Mouse (Mus musculus) T-helper 1 cell (primary cell): ENCODE results near the gene Slc25a21.

Experiments
- in situ Hi-C: fragments of 300-600 bp; cut with MboI, MseI; formaldehyde crosslinking; loops from one replicate; pipeline ENCODE4 v1.15.1; 2025; ENCODE audit warnings: high pct_unique_total_duplicates

Slc25a21 gene

DNA sequence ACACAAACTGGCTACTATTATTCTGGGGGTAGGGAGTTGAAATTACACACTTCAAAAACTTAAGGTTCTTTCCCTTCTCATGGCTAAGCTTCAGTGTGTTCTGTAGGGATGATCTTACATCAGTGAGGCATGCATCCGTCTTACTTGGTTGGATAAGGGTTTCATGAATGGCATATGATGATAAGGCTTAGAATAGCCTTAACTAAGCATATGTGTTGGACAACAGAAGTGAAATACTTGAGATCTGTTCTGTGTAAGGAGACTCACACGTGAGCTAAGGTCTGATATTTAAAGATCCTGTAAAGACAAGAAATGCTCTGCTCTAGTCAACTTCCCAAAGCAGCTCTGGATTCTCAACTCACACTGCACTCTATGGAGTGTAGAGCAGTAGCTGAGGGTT, 11.1 kb downstream of the Slc25a21 start:
- in situ Hi-C loops: loop anchor here (25.0 kb wide), 1 partner anchor 499 kb away; the partner anchor contains the start of gene Pax9

DNA sequence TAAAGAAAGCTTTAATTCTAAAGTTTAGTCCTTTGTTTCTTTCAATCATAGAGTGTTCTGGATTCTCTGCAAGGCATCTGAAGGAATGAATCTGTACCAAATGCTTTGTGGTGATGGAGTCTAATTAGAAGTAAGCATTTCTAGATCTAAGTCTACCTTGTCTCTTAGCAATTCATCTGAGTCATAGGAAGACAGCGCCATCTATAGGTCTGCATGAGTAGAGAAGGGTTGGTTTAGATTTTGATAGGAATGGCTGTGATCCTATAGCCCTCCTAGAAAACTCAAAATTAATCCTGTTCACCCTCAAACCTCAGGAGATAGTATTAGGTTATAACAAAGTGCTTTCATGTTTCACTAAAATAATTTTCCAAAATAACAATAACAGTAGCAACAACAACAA, 11.8 kb downstream of the Slc25a21 start:
- in situ Hi-C loops: loop anchor here (25.0 kb wide), 1 partner anchor 498 kb away; the partner anchor contains the start of gene Pax9

DNA sequence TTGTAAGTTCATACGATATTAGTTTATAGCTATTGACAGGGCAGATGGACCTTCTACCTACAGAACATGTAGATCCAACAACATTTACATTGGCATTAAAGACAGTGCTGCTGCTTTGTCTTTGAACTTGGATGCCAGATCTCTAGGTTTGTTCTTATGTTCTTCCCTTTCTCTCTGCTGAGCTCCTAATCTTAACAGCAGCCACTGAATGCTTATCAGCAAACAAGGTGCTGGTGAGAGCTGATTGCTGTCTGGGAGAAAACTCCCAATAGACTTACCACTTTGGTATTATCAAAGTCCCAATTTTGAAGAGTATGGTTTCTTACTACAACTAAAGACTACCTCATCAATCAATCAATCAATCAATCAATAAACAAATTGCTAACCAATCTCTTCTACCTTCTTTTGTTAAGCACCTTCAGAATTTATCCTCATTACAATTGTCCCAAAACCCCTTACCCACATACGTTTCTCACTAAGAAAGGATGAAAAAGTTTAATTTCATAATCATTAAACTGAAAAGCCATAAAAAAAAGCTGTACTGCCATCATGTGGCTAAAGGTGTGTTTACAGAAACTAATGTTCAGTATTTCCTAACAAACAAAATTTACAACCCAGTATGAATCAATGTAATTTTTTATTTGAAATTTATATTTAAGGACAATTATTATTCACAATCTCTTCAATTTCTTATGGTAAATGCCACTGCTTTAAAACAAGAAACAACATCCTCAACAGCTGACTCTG, 12.7 kb downstream of the Slc25a21 start:
- in situ Hi-C loops: loop anchor here (25.0 kb wide), 1 partner anchor 497 kb away; the partner anchor contains the start of gene Pax9

DNA sequence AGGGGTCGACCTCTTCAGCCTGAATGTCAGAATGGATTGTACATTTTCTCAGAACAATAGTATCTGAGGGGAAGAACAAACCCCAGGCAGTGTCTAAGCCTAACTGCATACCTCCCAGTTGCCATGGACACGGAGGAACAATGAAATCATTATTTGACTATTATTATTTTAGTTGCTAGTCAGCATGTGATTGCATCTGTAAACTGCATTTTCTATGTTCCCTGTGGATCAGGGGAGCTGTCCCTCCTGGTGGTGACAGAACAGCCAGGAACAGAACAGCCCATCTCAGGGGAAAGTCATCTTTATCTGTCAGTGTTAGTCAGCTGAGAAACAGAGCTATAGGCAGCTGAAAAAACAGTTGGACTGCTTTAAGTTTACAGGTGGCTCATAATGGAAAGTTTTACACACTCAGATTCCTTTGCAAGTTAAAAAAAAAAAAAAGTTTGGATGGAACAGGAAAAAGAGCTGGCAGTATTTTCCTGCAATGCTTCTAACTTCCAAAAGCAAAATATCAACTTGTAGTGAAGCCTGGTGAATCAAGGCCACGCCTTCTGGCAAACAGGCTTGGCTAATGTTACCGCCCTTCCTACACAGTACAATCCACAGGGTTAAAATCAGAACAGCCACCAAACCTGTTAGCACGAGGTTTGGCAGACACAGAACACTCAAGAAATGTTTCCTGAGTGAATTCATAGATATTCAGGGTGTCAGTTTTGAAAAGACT, 17.6 kb downstream of the Slc25a21 start:
- in situ Hi-C loops: loop anchor here (25.0 kb wide), 1 partner anchor 492 kb away; the partner anchor contains the start of gene Pax9

DNA sequence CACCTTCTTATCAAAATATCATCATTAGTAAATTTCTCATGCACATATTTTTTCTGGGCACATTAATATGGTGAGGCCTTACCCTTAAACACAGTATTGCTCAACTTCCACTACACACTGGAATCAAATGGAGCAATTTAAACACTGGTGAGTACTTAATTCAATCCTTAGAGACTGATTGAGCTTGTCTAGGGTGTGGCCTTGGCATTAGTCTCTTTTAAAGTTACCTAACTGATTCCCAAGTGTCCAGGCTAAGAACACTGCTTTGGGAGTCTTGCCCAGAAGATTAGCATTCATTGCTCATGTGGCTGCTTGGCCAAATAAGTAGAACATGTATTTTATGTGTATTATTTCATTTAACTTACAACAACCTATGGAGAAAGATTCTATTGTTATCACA, 18.5 kb downstream of the Slc25a21 start:
- in situ Hi-C loops: loop anchor here (25.0 kb wide), 1 partner anchor 492 kb away; the partner anchor contains the start of gene Pax9

DNA sequence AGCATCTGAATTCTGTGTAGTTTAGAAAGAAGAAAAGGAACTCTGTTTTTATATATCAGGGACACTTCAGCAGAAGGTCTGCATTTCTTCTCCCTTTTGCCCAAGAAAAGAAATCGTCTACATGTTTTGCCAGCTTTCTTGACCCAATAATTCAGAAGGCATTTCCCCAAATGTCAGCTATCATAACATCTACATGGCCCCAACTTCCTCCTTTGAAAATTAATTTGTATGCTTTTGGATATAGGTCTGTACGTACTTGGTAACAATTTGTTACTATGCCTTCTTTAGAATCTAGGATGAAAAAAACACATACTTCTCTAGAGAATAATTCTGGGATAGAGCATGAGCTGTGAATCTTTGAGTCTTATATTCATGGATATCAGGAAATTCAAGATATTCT, 34.0 kb downstream of the Slc25a21 start:
- in situ Hi-C loops: no loop called here

DNA sequence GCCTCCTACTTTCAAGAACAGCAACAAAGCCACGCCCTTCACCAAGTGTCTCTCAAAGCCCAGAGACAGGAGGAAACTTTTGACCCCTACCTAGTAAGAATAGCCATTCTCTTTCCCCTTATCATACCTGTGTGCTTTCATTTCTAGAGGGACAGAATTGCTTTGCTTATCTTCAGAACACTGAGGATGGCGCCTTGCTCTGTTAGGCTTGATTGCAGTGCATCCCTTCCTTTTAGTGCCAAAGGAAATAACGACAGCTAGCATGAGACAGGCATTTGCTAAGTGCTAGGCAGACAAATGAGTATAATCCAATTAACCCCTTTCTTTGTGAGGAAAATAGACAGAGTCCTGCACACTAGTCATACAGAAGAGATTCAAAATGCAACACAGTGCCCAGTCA, 34.4 kb downstream of the Slc25a21 start:
- in situ Hi-C loops: no loop called here

DNA sequence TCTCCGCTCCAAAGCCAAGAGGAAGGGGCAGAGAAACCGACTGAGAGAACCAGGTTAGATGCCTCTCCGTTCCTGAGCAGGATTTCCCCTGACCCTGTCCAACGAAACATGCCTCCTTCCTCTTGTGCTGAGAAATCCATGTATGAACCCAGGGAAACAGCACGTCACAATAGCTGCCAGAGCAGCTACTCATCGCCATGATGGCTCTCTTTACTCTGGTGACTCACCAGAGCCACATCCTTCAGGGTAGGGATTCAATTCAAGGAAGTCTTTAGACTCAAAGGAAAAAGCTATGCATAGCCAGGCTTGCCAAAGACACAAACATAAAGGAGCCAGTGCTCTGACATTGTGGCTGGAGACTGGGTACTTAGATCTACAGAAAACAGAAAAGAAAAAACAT, 37.4 kb downstream of the Slc25a21 start:
- in situ Hi-C loops: no loop called here

DNA sequence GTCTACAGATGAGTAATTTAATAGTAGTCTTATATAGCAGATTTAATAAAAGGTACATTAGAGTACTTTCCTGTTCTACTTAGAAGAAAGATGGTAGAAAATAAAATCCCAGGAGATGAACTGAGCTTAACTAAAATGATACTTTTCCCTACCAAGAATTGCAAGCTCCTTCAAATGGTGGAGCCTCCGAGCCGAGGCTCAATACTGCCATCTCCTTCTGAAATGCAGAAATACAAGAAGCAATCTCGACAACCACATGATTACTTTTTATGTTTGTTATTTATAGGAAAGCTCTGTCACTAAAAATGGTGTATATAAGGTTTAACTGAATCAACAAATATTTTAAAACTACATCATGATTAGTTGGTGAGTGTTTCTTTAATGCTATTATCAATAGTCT, 39.0 kb downstream of the Slc25a21 start:
- in situ Hi-C loops: no loop called here

DNA sequence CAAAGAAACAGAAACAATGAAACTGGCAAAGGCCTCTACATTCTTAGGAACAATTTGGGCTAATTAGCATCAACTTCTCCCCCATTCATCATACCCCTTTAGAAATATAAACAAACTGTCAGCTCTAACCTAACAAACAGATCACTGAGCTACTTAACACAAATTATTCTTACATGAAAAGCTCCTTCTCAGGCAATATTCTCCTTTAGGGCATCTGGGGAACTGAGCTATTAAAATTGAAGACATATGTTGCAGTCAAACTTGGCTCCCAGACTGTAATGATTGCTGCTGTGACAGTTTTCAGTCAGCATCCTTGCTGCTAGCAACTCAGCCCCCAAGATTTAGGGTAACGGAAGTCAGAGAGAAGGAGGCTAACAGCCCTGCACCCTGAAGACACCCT, 58.3 kb downstream of the Slc25a21 start:
- in situ Hi-C loops: no loop called here

DNA sequence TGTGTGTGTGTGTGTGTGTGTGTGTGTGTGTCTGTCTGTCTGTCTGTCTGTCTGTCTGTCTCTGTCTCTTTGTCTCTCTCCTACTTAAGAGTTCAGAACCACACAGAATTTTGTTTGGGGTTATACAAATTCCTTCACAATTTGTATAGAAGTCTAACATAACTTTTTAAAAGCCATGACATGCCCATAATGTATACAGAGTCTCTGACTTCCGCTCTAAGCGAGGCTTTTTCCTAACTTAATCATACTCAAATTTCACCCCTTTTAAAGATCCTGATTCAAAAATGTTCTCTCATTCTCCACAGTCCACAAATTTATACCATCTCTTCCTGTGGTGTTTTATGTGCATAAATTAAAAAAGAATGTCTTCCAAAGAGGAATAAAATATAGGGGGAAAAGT, 59.5 kb downstream of the Slc25a21 start:
- in situ Hi-C loops: no loop called here

DNA sequence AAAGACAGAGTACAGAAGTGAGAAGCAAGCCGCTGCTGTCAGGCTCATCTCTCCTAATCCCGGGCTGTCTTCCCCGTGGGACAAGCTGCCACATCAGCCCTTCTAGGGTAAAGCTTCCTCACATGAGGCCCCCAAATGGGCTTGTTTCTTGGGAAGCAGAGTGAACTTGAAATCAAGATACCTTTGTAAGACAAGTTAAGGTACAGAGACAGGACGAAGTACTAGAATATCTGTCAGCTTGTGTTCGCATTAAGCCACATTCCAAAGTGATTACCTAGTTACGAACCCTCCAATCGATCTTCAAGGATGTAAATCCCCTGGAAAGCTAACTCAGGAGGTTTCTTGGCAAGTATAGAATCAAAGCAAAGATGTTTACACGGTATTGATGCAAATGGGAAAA, 78.7 kb downstream of the Slc25a21 start:
- in situ Hi-C loops: loop anchor here (10.0 kb wide), 1 partner anchor 1064 kb away; no protein-coding TSS in a partner anchor

DNA sequence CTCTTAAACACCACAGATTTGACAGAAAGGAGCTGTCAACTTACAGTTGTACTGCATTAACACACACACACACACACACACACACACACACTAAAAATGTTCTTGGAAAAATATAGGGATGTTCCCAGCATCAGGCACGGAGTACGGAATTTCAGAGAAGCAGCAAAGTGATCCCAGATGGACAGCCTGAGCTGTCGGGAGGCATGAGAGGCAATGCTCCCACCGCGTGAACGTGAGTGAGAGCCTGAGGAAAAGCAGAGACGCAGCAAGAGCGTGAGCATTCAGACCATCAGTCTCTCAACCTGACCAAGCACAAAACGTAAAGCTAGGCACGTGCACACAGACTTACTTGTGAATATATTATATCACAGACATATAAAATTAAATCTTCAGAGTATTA, 81.8 kb downstream of the Slc25a21 start:
- in situ Hi-C loops: loop anchor here (10.0 kb wide), 1 partner anchor 1061 kb away; no protein-coding TSS in a partner anchor

DNA sequence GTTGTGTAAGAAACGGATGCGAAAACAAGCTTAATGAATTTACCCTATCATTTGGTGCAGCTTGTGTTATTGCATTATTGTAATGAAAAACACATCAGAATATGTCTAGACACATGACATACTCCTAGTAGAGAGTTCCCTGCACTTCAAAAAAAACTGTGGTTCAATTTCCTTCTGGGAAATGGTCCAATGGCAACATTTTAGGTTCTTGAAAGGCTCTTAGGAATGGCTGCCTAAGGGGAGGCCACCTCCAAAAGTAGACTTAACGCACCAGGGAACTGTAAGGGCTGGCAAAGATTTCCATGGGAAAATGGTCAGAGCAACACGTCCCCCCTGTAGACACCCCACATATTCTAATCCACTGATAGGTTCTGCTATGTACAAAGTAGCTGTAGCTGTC, 87.9 kb downstream of the Slc25a21 start:
- in situ Hi-C loops: no loop called here

DNA sequence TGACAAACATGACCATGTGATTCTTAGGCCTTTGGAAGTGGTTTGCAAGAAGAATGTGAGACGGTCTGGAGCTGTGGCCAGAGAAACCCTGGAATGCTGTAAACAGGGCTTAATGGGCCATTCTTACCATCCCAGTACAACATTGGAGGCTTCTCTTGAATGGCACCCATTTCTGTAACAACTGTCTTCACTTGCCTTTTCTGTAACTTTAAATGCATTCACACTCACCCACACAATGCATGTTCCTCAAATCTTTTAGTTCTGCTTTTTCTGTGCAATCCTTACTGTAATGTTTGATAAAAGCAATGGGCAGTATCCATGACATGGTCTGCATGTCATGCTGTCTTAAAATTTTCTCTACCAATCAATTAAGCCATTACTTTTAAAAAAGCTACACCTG, 95.0 kb downstream of the Slc25a21 start:
- in situ Hi-C loops: no loop called here

DNA sequence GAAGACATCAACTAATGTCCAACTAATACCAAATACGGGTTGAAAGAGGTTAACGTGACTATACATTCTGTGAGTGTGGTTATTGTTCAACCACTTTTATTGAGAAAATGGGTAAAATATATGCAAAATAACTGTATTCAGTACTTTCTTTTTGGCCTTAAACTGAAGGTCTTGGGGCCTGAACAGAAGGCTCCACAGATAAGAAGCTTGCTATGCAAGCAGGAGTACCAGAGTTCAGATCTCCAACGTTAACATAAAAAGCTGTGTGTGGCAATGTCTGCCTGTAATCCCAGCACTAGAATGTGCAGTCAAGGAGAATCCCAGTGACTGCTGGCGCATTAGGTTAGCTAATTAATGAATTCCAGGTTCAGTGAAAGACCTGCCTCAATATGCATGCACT, 96.7 kb downstream of the Slc25a21 start:
- in situ Hi-C loops: no loop called here

DNA sequence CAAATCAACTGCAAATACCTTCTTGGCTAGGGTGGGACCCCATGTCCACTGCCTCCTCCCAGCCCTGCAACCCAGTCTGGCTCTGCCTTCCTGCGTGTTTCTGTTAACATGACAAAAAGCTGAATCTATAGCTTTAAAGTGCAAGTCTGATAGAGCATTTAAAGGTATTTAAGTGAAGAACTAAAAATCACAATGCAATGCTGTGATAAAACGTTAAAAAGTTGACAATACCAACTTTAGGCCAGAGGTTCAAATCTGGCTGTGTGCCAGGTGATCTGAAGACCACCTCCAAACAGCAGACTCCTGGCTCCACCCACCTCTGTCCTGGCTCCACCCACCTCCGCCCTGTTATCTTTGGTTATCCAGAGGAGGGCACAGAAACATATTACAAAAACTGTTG, 98.2 kb downstream of the Slc25a21 start:
- in situ Hi-C loops: loop anchor here (25.0 kb wide), 1 partner anchor 1363 kb away; no protein-coding TSS in a partner anchor

DNA sequence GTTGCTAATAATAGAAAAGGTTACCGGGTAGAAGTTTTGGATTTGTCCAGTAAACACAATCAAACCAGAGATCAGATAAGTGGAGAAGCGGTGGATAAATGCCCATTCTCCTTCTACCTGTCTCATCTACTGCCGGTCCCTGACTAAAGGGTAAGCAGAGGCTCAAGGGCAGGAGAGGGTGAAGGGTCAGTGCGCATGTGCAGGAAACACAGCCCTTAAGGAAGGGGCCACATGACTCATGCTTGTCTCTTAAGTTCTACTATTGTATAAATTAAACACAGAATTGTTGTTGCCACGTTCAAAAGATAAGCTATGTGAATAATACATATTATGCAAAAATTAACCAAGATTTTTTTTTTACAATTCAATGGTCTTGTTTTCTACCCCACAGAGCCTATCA, 98.9 kb downstream of the Slc25a21 start:
- in situ Hi-C loops: loop anchor here (25.0 kb wide), 1 partner anchor 1364 kb away; no protein-coding TSS in a partner anchor

DNA sequence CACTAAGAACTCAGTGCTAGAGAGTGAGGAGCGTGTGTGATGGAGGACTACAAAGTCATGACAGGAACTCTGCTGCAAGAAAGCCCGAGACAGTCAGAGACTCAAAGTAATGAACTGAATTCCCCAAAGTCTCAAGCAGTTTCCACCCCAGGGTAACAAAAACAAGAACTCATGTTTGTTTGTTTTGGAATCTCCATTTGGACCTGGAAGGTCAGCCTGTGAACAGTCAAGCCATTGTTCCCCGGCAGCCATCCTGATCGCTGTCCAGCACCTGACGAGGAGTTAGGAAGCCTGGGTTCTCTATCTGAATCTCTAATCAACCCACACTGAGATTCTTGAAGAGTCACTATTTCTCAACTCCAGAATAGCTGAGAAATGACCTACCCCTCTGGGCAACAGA, 104.2 kb downstream of the Slc25a21 start:
- in situ Hi-C loops: loop anchor here (25.0 kb wide), 1 partner anchor 1369 kb away; no protein-coding TSS in a partner anchor

DNA sequence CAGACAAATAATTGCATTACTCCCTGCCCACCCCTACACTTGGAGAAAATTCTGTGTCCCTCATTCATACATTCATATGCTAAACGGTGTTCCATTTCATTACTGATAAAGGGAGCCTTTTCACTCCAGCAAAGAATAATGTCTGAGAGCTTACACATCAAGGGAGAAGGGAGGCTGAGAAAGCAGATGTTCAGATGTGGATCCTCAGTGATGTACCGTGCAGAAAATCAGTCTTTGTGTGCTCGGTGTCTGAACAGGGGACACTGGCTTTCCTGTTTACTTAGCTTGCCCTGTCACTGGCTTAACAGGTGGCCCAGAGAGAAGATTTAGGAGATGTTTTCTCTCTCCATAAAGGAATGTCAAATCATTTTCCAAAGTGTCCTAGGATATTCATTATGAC, 112.8 kb downstream of the Slc25a21 start:
- in situ Hi-C loops: loop anchor here (25.0 kb wide), 1 partner anchor 1378 kb away; no protein-coding TSS in a partner anchor

DNA sequence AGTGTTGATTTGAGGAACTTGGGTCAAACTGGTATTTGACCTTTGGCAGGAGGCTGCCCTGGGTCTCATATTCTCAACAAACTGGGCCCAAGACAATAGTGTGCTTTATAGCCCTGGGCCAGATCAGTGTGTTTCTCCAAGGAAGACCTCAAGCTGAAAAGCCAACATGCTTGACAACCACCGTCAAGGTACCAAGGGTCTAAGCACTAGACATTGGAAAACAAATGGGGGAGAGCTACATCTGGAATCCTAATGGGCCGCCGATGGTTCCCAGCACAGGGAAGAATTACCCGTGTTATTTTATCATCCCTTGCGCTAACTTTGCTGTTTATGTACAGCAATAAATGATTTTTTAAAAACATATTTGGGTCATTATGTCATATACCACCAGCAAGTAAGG, 113.7 kb downstream of the Slc25a21 start:
- in situ Hi-C loops: loop anchor here (25.0 kb wide), 1 partner anchor 1379 kb away; no protein-coding TSS in a partner anchor

DNA sequence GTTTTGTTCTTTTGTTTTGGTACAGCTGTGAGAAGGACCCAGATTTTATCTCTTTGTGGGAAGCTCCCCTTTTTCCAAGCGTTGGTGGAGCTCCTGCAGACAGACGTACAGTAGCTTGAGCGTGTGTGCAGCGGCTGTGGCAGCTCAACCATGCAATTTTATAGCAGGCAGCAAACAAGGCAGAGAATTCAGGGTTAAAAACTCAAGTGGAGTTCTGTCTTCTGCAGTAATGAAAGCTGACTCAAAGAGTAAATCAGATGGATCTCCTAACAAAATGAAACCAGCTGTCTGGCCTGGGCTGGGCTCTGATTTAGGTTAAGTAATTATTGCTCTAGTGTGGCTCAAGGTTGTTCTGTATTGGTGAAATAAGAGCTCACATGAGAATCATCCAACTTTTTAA, 120.7 kb downstream of the Slc25a21 start:
- in situ Hi-C loops: loop anchor here (25.0 kb wide), 1 partner anchor 1386 kb away; no protein-coding TSS in a partner anchor
